Mouse (Mus musculus): Measurements from ENCODE around the gene Acoxl.

Acoxl gene

DNA sequence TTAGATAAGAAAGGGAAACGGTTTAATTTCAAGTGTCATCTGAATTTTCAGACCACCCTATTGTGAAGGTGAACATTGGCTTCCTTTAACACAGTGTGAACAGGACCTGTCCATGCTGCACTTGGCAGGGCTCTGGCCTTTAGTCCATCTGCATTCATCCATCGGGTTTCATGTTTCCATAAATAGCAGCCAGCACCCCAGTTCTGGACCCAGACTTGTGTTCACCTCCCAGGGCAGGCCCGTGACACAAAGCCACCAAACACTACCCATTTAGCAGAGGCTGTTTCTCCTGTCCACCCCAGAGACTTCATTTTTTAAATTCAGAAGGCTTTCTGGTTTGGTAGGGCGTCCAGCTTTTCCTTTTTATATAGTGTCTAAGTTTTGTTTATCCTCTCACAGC, 92.9 kb downstream of the Acoxl start:
- in situ Hi-C loops (cut with MboI, MseI): no loop called here

DNA sequence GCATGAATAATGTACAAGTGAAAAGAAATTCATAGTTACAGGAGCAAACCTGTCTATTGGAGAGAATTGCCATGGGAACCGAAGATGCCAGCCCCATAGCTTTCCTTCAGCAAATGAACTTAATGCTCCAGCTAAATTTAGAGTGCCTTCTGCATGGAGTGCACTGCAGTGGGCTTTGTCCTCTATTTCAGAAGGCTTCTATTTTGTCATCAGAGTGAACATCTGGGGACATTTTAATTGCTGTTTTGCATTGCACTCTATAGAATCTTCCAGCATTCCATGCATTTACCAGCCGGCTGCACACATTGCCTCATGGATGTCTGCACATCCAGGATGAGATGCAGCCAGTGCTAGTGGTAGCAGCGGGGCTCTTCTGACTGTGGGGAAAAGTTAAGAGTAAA, 94.9 kb downstream of the Acoxl start:
- in situ Hi-C loops (cut with MboI, MseI): no loop called here

DNA sequence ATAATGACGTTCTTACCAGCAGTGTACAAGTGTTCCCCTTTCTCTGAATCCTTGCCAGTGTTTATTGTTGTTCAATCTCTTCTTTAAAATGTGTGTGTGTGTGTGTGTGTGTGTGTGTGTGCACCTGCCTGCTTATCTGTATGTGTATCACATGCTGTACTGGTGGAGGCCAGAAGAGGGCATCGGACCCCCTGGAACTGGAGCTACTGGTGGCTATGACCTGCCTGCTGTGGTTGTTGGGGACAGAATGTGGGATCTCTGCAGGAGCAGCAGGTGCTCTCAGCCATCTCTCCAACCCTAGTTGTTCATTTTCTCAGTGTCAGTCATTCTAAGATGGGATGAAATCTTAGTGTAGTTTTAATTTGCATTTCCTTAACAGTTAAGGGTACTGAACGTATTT, 98.4 kb downstream of the Acoxl start:
- in situ Hi-C loops (cut with MboI, MseI): no loop called here

DNA sequence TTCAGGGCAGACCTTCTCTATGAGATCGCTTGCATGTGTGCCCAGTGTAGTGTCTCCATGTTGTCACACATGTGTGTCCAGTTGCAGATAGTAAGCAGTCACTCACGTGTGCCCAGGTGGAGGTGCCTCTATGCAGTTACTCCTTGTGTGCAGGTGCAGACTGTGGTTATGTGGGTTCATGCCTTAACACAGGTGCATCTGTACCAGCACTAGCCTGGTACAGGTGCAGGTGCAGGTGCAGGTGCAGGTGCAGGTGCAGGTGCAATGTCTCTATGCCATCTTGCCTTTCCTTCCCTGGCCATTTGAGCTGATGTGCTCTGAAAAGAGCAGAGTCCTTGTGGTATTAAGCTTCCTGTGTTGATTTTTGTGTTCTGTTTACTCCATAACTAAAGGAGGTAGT, 100.5 kb downstream of the Acoxl start:
- in situ Hi-C loops (cut with MboI, MseI): no loop called here

DNA sequence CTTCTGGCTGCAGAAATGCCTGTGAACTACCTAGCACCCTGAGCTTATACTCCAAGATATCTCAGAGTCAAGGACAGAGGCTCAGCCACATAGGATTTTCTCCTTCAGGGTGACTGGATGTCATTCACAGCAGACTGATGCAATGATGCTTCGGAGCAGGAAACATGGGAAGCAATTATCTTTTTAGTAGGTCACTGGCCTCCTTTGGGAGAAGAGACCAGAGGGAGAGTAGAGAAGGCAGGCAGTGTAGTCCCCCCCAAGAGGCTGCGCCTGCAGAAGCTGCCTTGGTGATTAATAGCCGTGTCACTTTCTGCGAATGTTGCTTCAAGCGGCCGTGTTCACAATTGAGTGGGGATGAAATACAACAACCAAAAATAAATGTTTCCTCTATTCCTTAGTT, 121.9 kb downstream of the Acoxl start:
- in situ Hi-C loops (cut with MboI, MseI): loop anchor here in 1 of 2 experiments (10.0 kb wide), 1 partner anchor 426 kb away; no protein-coding TSS in a partner anchor

DNA sequence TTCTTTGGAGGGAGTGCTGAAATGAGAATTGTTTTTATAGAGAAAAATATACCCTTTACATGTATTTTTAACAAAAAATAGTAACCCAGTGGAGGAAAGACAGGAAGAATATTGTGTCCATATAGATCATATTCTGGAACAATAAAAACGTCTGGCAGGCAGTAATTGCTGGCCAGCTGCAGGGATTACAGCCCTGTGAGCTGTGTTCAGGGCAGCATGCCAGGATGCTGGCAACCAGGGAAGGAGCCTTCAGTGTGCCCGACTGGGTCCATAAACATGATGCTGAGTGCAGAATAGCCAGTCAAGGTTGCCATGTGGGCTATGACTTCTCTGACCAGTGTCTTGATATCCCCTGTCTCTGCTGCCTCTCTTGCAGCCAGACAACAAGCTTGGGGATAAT, 122.5 kb downstream of the Acoxl start:
- in situ Hi-C loops (cut with MboI, MseI): loop anchor here in 1 of 2 experiments (10.0 kb wide), 1 partner anchor 426 kb away; no protein-coding TSS in a partner anchor

DNA sequence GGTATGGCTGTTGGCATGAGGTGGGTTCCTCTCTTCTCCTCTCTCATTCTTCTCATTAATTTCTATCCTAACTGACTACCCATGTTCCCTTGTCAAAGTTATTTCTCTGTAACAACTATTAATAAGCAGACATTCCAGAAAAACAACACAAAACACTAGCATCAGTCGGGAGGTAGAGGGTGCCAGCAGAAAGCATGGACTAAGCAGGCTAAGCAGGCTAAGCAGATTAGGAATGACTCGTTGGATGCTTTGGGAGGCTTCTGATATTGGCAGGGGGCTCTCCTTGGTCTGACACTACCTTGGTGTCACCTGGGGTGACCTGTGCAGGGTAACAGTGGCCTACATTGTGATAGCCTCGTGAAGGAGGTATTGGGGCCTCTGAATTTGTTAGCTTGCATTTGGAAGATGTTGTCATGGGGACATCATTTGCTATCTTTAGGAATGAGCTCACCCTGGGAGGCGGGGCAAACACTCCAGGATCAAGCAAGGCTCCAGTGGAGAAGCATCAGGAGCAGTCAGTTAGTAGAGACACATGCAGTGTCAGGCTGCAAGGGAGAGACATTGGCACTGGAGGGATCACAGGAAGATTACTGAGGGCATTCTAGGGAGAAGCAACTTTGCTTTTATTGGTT, 123.2 kb downstream of the Acoxl start:
- in situ Hi-C loops (cut with MboI, MseI): loop anchor here in 1 of 2 experiments (10.0 kb wide), 1 partner anchor 427 kb away; no protein-coding TSS in a partner anchor

DNA sequence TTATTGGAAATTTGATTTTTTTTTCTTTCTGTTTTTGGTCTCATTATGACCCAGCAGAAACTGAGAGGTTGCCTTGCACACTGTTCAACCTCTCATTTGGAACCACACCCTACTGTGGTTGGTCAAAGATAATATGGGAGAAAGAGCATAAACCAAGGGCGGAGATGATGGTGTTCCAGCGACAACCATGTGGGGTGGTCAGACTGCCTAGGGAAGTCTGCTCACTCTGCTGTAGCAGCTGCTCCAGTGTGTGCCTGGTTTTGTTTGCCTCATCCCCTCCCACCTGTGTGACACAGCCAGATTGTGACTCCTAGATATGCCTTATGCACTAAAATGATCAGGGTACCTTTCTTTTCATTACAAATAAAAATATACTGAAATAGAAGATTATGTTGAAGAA, 130.3 kb downstream of the Acoxl start:
- in situ Hi-C loops (cut with MboI, MseI): loop anchor here in 1 of 2 experiments (10.0 kb wide), 1 partner anchor 434 kb away; no protein-coding TSS in a partner anchor

DNA sequence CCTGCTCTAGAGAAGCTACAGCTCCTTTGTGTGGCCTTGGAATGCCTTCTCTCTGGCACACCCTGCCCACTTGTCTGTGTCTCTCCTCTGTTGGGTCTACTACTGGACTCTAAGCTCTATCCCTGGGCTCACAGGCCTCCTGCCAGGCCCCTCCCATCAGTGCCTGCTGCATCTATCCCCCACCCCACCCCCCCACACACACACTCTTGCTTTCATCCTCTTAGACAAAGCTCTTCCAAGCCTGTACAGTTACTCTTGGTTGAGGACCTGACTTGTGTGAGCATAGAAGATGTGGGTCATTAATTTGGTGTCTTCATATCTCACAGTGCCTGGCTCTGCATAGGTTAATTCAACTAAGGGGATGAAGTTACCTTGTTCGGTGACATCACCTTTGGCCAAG, 137.6 kb downstream of the Acoxl start:
- in situ Hi-C loops (cut with MboI, MseI): loop anchor here (10.0 to 25.0 kb wide), 2 partner anchors 989 to 1991 kb away; no protein-coding TSS in a partner anchor

DNA sequence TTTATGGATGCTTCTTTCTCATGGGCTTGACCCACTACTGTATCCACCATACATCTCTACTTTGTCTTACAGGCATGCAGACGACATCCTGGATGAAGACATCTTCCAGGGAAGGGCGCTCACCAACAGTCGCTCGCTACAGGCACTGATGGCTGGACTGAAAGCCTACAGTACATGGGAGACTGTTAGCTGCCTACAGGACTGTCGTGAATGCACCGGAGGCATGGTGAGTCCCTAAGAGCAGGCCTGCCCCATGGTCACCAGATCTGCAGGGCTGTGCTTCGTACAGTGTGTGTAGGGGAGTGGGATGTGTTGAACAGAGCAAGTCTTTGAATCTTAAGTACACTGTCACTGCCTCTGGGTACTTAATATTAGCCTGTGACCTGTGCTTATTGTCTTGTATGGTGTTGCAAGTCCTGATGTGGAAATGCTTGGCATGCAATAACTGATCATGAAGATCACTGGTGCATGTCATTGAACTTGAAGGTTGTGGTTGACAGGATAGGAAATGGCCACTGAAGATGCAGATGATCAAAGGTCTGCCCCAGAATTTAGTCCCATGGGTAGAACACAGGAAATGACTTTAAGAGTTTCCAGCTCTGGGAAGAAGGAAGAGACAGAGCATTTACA, 140.0 kb downstream of the Acoxl start:
- in situ Hi-C loops (cut with MboI, MseI): loop anchor here (10.0 to 25.0 kb wide), 2 partner anchors 991 to 1994 kb away; no protein-coding TSS in a partner anchor

DNA sequence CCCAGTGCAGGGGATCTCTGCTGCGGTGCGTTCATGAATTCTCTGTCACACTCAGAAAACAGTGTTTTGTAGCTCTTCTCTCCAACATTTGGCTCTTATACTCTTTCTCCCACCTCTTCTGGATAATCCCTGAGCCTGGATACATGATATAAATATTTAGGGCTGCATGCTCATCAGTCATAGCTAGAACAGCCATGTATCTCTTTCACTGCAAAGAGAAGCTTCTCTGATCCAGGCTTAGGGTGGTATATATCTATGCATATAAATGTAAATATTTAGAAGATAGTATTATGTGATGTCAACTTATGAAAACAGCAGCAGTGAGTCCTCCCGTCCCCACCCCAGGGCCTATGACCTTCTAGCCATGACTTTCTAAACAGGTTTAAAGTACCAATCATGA, 143.9 kb downstream of the Acoxl start:
- in situ Hi-C loops (cut with MboI, MseI): loop anchor here in 1 of 2 experiments (25.0 kb wide), 1 partner anchor 995 kb away; no protein-coding TSS in a partner anchor

DNA sequence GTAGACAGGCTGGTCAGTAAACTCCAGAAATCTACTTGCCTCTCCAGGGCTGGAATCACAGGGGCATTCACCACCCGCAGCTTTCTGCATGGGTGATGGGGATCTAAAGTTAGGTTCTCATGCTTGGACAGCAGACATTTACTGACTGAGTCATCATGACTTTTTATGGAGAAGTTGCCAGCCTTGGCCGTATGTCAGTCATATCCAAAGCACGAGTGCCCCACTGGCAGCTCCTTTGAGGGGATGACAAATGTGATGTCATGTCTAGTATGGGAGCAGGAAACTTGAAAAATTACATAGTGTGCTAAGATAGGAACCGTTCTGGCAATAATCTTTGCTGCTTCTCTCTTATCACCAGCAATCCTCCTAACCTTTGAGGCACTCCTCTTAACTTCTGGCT, 144.6 kb downstream of the Acoxl start:
- in situ Hi-C loops (cut with MboI, MseI): loop anchor here in 1 of 2 experiments (25.0 kb wide), 1 partner anchor 996 kb away; no protein-coding TSS in a partner anchor

DNA sequence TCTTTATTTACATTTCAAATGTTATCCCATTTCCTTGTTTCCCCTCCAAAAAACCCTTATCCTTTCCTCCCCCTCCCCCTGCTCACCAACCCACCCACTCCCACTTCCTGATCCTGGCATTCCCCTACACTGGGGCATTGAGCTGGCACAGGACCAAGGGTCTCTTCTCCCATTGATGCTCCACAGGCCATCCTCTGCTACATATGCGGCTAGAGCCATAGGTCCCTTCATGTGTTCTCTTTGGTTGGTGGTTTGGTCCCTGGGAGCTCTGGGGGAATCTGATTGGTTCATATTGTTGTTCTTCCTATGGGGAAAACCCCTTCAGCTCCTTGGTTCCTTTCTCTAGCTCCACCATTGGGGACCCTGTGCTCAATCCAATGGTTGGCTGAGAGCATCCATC, 145.3 kb downstream of the Acoxl start:
- in situ Hi-C loops (cut with MboI, MseI): loop anchor here in 1 of 2 experiments (25.0 kb wide), 1 partner anchor 997 kb away; no protein-coding TSS in a partner anchor

DNA sequence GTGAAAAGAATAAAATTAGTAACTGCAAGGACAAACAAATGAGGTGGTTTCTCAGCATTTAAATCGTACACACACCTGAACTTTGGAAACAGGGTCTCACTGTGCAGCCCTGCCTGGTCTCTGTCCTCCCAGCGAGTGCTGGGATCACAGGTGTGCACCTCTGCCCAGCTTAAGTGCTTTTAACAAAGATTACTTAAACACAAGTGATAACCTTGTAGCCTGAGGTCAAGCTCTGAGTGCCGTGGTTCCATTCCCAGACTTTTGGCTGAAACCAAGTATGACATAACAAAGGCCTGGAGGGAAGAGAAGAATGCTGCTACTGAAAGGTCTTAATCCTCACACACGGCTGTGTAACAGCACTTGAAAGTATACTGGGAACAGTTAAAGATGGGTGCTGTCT, 149.0 kb downstream of the Acoxl start:
- in situ Hi-C loops (cut with MboI, MseI): loop anchor here in 1 of 2 experiments (25.0 kb wide), 1 partner anchor 1000 kb away; no protein-coding TSS in a partner anchor

DNA sequence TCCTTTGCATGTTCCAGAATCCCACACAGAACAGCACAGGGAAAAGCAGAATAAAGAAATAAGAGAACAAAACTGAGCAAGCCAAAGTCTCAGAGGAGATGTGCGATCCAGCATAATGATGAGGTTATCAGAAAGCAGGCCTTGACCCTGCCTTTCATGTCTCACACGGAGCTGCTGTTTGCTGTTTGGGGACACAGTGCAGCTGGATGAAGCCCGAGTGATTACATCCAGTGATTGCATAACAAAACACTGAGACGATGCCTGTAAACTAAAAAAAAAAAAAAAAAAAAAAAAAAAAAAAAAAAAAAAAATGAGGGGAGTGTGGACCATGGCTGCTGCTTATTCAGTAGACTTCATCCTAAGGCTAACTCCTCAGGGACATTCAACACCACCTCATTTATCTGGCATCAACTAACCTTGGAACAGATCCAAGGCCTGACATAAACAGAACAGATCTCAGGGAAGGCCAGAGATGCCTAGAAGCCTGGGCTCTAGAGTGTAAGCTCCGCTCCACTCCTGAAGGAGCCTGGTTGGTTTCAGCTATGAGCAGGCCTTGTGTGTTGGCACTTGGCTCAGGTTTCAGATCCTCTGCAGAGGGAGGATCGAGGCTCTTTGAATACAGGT, 152.3 kb downstream of the Acoxl start:
- in situ Hi-C loops (cut with MboI, MseI): loop anchor here in 1 of 2 experiments (25.0 kb wide), 1 partner anchor 1004 kb away; no protein-coding TSS in a partner anchor

DNA sequence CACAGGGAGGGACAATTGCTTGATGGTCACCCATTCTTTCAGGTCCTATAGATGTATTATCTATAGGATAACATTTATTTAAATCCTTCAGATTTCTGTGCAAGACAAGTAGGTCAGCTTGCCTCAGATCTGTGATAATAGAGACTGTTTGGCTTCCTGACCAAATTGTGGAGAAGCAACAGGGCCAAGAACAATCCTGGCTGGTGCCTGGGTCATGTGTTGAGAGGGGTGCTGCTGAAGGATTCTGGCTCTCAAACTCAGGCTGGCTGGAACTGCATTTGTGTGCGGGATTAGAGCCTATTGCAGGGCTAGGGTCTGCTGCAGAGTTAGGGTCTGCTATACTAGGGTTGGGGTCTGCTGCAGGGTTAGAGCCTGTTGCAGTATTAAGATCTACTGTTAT, 153.0 kb downstream of the Acoxl start:
- in situ Hi-C loops (cut with MboI, MseI): loop anchor here in 1 of 2 experiments (25.0 kb wide), 1 partner anchor 1004 kb away; no protein-coding TSS in a partner anchor

DNA sequence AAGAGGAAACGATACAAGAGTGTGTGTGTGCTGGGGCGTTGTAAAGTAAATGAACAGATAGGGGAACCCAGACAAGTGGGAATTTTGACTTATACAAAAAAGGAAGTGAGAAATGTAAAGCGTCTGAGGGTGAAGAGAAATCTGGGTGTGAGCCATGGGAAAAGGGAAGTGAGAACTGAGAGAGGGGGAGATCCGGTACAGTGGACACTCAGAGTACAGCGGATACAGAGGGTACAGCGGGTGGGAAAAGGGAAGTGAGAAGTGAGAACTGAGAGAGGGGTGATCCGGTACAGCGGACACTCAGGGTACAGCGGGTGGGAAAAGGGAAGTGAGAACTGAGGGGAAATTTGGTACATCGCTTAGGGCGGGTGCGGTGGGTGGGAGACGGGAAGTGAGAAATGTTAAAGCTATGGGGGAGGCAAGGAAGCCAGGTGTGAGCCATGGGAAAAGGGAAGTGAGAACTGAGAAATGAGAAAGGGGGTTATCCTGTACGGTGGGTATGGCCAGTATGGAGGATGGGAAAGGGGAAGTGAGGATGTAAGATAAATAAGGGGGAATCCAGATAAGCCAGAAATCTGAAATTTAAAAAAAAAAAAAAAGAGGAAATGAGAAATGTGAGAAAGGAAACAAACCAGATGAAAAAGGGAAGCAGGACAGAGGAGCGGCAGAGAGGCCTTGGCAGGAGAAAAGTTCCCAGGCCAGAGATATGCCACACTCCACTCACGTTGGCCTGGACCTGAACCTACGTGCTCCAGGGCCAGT, 170.2 kb downstream of the Acoxl start:
- in situ Hi-C loops (cut with MboI, MseI): no loop called here

DNA sequence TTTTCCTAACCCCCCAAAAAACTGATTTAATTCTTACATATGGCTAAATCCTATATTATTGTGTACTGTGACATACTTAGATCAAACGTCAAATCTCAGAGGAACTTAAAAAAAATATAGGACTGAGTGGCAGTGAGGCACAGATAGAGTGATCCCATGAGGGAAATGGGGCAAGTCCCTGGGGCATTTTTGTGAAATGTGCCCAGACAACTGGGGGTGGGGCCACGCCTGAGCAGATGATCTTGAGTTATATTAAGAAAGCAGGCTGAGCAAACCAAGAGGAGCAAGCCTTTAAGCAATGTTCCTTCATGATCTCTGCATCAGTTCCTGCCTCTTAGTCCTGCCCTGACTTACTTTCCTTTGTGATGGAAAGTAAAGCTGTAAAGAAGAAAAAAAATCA, 175.9 kb downstream of the Acoxl start:
- in situ Hi-C loops (cut with MboI, MseI): no loop called here

DNA sequence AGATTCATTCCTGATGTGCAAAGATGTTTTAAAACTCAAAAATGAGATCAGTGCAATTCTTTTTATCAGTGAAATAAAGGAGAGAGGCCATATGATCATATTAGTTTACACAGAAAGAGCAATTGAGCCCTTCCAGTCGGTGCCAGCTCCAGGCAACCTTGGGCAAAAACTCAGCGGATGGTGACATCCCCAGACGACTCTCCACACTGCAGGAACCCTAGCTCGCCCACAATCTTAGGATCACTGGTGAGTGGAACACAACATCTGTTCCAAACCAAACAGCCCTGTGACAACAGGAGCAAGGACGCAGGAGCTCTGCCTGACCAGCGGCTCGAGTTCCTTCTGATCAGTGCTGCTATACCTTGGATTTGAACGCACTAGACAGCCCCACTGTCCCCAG, 176.9 kb downstream of the Acoxl start:
- in situ Hi-C loops (cut with MboI, MseI): no loop called here

DNA sequence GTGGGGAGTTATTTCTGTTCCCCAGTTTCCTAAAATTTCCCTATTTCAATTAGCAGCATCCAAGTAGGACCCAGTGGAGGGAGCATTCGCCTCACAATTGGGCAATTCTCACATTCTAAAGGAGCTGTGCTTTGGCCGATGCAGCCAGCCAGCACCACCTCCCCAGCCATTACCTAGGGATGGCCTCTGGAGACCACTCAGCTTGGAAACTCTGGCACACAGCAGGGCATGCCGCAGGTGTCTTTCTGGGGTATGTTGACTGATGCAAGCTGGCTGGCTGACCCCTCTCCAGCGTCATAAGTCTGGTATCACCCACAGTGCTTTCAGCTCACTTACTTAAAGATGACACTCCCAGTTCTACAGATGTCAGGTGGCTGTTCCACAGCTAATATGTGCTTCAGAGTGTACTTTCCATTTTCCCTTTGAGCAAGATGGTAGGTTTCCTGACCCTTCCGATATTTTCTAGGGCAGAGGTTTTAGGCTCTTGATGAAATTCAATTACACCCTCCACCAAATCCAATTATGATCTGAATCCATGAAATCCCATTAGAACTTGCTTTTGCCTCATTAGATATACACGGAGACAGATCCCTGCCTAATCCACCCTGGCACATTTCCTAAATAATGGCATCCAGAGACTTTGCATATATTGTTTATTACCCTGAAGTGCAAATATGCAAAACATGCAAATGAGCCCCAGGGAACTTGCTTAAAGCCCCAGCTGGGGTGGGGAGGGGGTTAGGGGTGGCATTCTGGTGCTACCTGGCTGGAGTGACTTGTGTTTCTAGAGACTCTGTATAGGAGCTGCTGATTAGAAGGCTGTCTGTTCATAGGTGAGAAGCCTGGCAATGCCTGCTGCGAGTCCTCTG, 181.6 kb downstream of the Acoxl start:
- in situ Hi-C loops (cut with MboI, MseI): no loop called here

DNA sequence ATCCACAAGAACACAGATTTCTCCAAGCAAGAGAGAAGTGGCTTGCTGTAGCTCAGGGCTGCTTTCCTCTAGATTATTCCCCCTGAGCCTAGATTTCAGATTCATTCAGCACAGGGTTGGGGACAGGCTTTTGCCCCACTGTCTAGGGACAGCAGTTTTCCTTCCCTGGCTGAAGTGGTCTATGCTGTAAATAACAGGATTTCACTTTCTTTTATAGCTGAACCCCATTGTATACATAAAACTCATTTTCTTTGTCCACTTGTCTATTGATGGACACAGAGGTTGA, 182.2 kb downstream of the Acoxl start:
- in situ Hi-C loops (cut with MboI, MseI): no loop called here

All from T-helper 17 cell (primary cell).